ENCODE assay signal across 32 mouse cellular contexts in genomic region chr2:178477228-178477627, GRCm38 (mm10). TPM values are rescaled to one million over a fixed set of nuclear protein-coding genes. Genes with fewer than 3 reads are reported as not detected.
DNase-seq lines count a peak whose midpoint lies in the region; ATAC-seq and TF ChIP-seq lines count a peak whose summit lies in the region.
"Had no signal": no experiment of that assay in that cellular context is flagged by ENCODE, and none has a peak within 500 bp of the region (broad histone marks: within the 10 kb centered on the region; RNA-seq: fewer than 3 reads in every experiment).

No protein-coding gene starts in this region.

- TF ChIP-seq CTCF in left cerebral cortex, adult 2 months (IDR thresholded peaks at IDR 0.05), result no peak
- TF ChIP-seq CTCF in liver, postnatal 0 days (IDR thresholded peaks at IDR 0.05; ENCODE audit: low read depth), result no peak

- WGBS in liver, postnatal 0 days (ENCODE audit: insufficient replicate concordance), result 47% methylated on average over 2 of the region's 2 CpGs

- H3K4me1 ChIP-seq in liver, postnatal 0 days (ENCODE audit: insufficient read depth), result peaks cover 4% of the 10 kb centered on the region
- H3K4me1 ChIP-seq: embryonic facial prominence, embryonic 12.5 days; embryonic facial prominence, embryonic 15.5 days; heart, embryonic 10.5 days; hindbrain, embryonic 12.5 days; hindbrain, embryonic 15.5 days had no signal

- intact Hi-C loops in left cerebral cortex, postnatal 14 days (cut with DNase I), result no loop called here
- intact Hi-C loops in left cerebral cortex, adult 2 months (cut with DNase I), result no loop called here

- peak; percentile 100 for ATAC-seq in frontal cortex, adult (ENCODE audit: low TSS enrichment)
- no peak for ATAC-seq in liver, postnatal 0 days
- ATAC-seq: forebrain, embryonic 14.5 days; forebrain, postnatal 0 days; Patski had no signal

- no peak for TF ChIP-seq EP300 in liver, postnatal 0 days (IDR thresholded peaks at IDR 0.05; ENCODE audit: low read depth)

- no peaks in the 10 kb centered on the region for H3K36me3 ChIP-seq in liver, postnatal 0 days (replicated peaks; ENCODE audit: insufficient read depth, low read length)
- H3K36me3 ChIP-seq: embryonic facial prominence, embryonic 12.5 days; embryonic facial prominence, embryonic 15.5 days; heart, embryonic 10.5 days; hindbrain, embryonic 12.5 days; hindbrain, embryonic 15.5 days had no signal

- no peak overlapping the region for H3K4me3 ChIP-seq in left cerebral cortex, adult 2 months
- H3K4me3 ChIP-seq in liver, postnatal 0 days (ENCODE audit: low read depth, low read length), result no peak overlapping the region
- H3K4me3 ChIP-seq: embryonic facial prominence, embryonic 12.5 days; embryonic facial prominence, embryonic 15.5 days; heart, adult 2 months; heart, embryonic 10.5 days; hindbrain, embryonic 12.5 days; hindbrain, embryonic 15.5 days had no signal

- H3K27ac ChIP-seq in left cerebral cortex, adult 2 months, result no peak overlapping the region
- H3K27ac ChIP-seq in liver, postnatal 0 days (ENCODE audit: low read depth), result no peak overlapping the region
- H3K27ac ChIP-seq: embryonic facial prominence, embryonic 12.5 days; embryonic facial prominence, embryonic 15.5 days; heart, adult 2 months; heart, embryonic 10.5 days; hindbrain, embryonic 12.5 days; hindbrain, embryonic 15.5 days had no signal

- no peak for DNase-seq in frontal cortex, postnatal 14 days (ENCODE audit: low spot score in 2 of 2)
- peak; percentile 22 to 43 for DNase-seq in left cerebral cortex, postnatal 14 days (ENCODE audit: low spot score in 2 of 2)
- no peak for DNase-seq in left cerebral cortex, adult 2 months (ENCODE audit: extremely low spot score in 1 of 2, low spot score in 2 of 2)
- peak; percentile 46 to 49 for DNase-seq in right cerebral cortex, adult 2 months (ENCODE audit: low spot score in 2 of 2)
- no peak for DNase-seq in right cerebral cortex, postnatal 10 days (ENCODE audit: low spot score in 2 of 2)
- peak; percentile 24 to 62 for DNase-seq in right cerebral cortex, postnatal 36 days (ENCODE audit: low spot score in 2 of 2)
- no peak for DNase-seq in liver, postnatal 0 days
- DNase-seq: adrenal gland, postnatal 10 days; adrenal gland, postnatal 36 days; cerebellum, adult 11 months; cerebellum, adult 2 months; cerebellum, adult 9-11 months; cerebellum, postnatal 25 days; forebrain, postnatal 0 days; gastrocnemius, postnatal 10 days; gastrocnemius, postnatal 36 days; heart, adult 2 months had no signal

- H3K9ac ChIP-seq in liver, postnatal 0 days (replicated peaks), result no peak overlapping the region
- H3K9ac ChIP-seq: embryonic facial prominence, embryonic 12.5 days; embryonic facial prominence, embryonic 15.5 days; forebrain, postnatal 0 days; hindbrain, embryonic 12.5 days; hindbrain, embryonic 15.5 days had no signal

- no peaks in the 10 kb centered on the region for H3K27me3 ChIP-seq in liver, postnatal 0 days (ENCODE audit: insufficient read depth, low read length)
- H3K27me3 ChIP-seq: embryonic facial prominence, embryonic 12.5 days; embryonic facial prominence, embryonic 15.5 days; hindbrain, embryonic 12.5 days; hindbrain, embryonic 15.5 days; Patski had no signal

- no peaks in the 10 kb centered on the region for H3K9me3 ChIP-seq in liver, postnatal 0 days (ENCODE audit: low read length)
- H3K9me3 ChIP-seq: embryonic facial prominence, embryonic 12.5 days; embryonic facial prominence, embryonic 15.5 days; heart, embryonic 10.5 days; hindbrain, embryonic 12.5 days; hindbrain, embryonic 15.5 days had no signal

- H3K4me2 ChIP-seq in liver, postnatal 0 days (ENCODE audit: low read depth, low read length), result no peak overlapping the region
- H3K4me2 ChIP-seq: embryonic facial prominence, embryonic 12.5 days; embryonic facial prominence, embryonic 15.5 days; hindbrain, embryonic 12.5 days; hindbrain, embryonic 15.5 days had no signal

RNA-seq across cellular contexts. Expression of gene Cdh26, which starts 46.9 kb away (rescaled TPM):
- under 1 TPM; 0.21 to 0.31 TPM for total RNA-seq in left cerebral cortex, postnatal 14 days (2021)
- under 1 TPM; 0.16 to 0.36 TPM for total RNA-seq in left cerebral cortex, adult 2 months (2021)
- polyA plus RNA-seq in liver, postnatal 0 days (2015; fragmentation: Nextera tagmentation; extraction: Ambion mirVana), result 0.09 and 0.13 TPM in 2 replicates
- total RNA-seq: common myeloid progenitor, adult 5-6 weeks; gastrocnemius, adult 18-20 months; gastrocnemius, postnatal 36 days; granulocyte monocyte progenitor cell, adult 5-6 weeks; heart, adult 2 months; heart, postnatal 25 days; hematopoietic stem cell, adult 5-6 weeks had no signal
- polyA plus RNA-seq: forebrain, embryonic 11.5 days; heart, embryonic 14.5 days; Patski had no signal

Comparison
In these comparisons a context has a peak if more than half of its experiments do, and no peak if none do; other contexts are left out.
1. DNase-seq: peak in left cerebral cortex, postnatal 14 days (2 of 2), right cerebral cortex, adult 2 months (2 of 2) and right cerebral cortex, postnatal 36 days (2 of 2); none in frontal cortex, postnatal 14 days (0 of 2), left cerebral cortex, adult 2 months (0 of 2), right cerebral cortex, postnatal 10 days (0 of 2) and liver, postnatal 0 days (single experiment).